Mouse (Mus musculus): ENCODE results near the gene Wnt11. TPM values are rescaled to one million over a fixed set of nuclear protein-coding genes. Genes with fewer than 3 reads are reported as not detected.

The Wnt11 gene
- polyA plus RNA-seq, 1 experiment = 13.8 TPM

Other genes with a start within 250 kb of the Wnt11 start
- gene Emsy, start 178.3 kb upstream of the Wnt11 start, polyA plus RNA-seq (2012; rRNA removed) = 15.0 and 22.9 TPM in 2 replicates
- 44.8 and 52.7 TPM in 2 replicates for gene Thap12, start 132.0 kb upstream of the Wnt11 start, polyA plus RNA-seq (2012; rRNA removed)

All from urinary bladder, adult 2 months (tissue).